Mouse (Mus musculus) bone marrow macrophage, adult 2 months (primary cell): ENCODE data around the gene Inha.

Source experiments
- CTCF ChIP-seq: IDR thresholded peaks from 2 replicates; pipeline ENCODE4 v1.5.1; 2012; ENCODE audit warnings: low read depth, mild to moderate bottlenecking, low read length, moderate library complexity
- POLR2A ChIP-seq: IDR thresholded peaks from 2 replicates; pipeline ENCODE4 v1.6.1; 2012; ENCODE audit warnings: mild to moderate bottlenecking, low read depth, low read length, borderline replicate concordance

GRCm38 (mm10) chr1:75521321-75522031, 14.6 kb downstream of the Inha start, which contains the start of gene Stk11ip:
- TF ChIP-seq CTCF (no peak), POLR2A (0 out of 2 replicates have a peak, but pooled peaks have one; percentile 68)
